Mouse (Mus musculus) small intestine, adult 2 months (tissue): ENCODE measurements around the gene Pex7. TPM values are rescaled to one million over a fixed set of nuclear protein-coding genes. Genes with fewer than 3 reads are reported as not detected.

ENCODE experiments used
- H3K27ac ChIP-seq: fragments of 200-500 bp; 2 replicates; pipeline ENCODE4 v1.5.1; 2012; ENCODE audit warnings: low read depth, low read length, control low read depth, inconsistent platforms; ENCODE audit not compliant: insufficient read depth
- H3K27me3 ChIP-seq: fragments of 200-500 bp; 2 replicates; pipeline ENCODE4 v1.6.1; 2012; ENCODE audit warnings: mild to moderate bottlenecking, moderate library complexity, low read length, inconsistent platforms; ENCODE audit not compliant: control insufficient read depth, insufficient read depth
- H3K36me3 ChIP-seq: fragments of 200-500 bp; 2 replicates; pipeline ENCODE4 v1.6.1; 2012; ENCODE audit warnings: mild to moderate bottlenecking, low read length, control low read depth, inconsistent platforms; ENCODE audit not compliant: control insufficient read depth, insufficient read depth
- H3K4me1 ChIP-seq: fragments of 200-500 bp; 2 replicates; pipeline ENCODE4 v1.6.1; 2012; ENCODE audit warnings: low read length, inconsistent platforms, mixed read lengths; ENCODE audit not compliant: control insufficient read depth, insufficient read depth, insufficient read length
- H3K4me3 ChIP-seq: fragments of 200-500 bp; 2 replicates; pipeline ENCODE4 v1.5.1; 2012; ENCODE audit warnings: low read depth, mild to moderate bottlenecking, control low read depth, inconsistent platforms, low read length, moderate library complexity
- CTCF ChIP-seq: fragments of 200-500 bp; IDR thresholded peaks from 2 replicates; pipeline ENCODE4 v1.5.1; 2012; ENCODE audit warnings: low read depth, mild to moderate bottlenecking, control low read depth, inconsistent platforms, low read length, moderate library complexity, mixed read lengths; ENCODE audit not compliant: insufficient replicate concordance, insufficient read length; ENCODE audit errors: extremely low read depth
- POLR2A ChIP-seq: fragments of 200-500 bp; IDR thresholded peaks from 2 replicates; pipeline ENCODE4 v1.6.1; 2012; ENCODE audit warnings: low read depth, mild to moderate bottlenecking, control low read depth, inconsistent platforms, low read length, moderate library complexity
- WGBS: fragments of 180-500 bp; shearing (Covaris S2); methylation state at CpG from one replicate; pipeline ENCODE4 v1.1.7; 2018; 5-methylcytosine and 5-hydroxymethylcytosine counted together
- polyA plus RNA-seq: library from polyadenylated mRNA; depleted of rRNA; stranded (reverse); fragments of >200 nt; gene quantifications from 2 replicates; pipeline ENCODE4 v1.2.3, GENCODE M21; 2012; rRNA removed

Gene Pex7
- polyA plus RNA-seq, result 10.3 and 26.1 TPM in 2 replicates

DNA sequence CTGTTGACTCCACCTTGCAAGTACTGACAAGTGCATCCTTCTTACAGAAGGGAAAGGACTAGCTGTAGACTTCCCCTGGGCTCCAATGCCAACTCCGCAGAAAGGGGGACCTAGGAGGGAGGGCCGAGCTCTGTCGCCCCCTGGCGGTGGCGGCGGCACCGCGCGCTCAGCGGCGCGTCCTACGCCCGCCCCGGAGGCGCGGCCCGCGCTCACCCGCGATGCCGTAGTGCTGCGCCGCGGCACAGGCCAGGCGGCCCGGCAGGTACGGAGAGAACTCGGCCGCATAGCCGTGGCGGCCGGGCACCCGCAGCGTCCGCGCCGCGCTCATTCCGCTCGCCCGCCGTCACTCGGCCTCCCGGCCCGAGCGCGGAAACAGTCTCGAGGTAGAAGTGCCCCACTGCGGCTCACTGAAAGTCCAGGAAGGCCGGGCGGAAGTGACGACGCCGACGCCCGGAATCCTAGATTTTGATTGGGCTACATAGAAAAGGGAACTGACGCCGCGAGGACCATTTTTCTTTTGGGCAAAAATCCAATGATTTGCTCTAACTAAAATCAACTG, at the start of gene Pex7:
Gene Pex7 (minus strand): TSS at position 444 of the 559 bp plus-strand sequence.
- H3K36me3 ChIP-seq, result peaks cover 1% of the 10 kb centered on the region; the same call in 1 of the 2 replicates
- H3K27me3 ChIP-seq, result no peaks in the 10 kb centered on the region
- TF ChIP-seq CTCF, result peak; percentile 99
- TF ChIP-seq POLR2A, result peak; percentile 45; the same call in 1 of the 2 replicates
- no peaks in the 10 kb centered on the region; the same call in 1 of the 2 replicates for H3K4me1 ChIP-seq
- H3K4me3 ChIP-seq, result peak within 1 kb of the TSS; percentile 88
- under 1% methylated on average over 60 of the region's 60 CpGs for WGBS
- peak within 1 kb of the TSS; percentile 97 for H3K27ac ChIP-seq

DNA sequence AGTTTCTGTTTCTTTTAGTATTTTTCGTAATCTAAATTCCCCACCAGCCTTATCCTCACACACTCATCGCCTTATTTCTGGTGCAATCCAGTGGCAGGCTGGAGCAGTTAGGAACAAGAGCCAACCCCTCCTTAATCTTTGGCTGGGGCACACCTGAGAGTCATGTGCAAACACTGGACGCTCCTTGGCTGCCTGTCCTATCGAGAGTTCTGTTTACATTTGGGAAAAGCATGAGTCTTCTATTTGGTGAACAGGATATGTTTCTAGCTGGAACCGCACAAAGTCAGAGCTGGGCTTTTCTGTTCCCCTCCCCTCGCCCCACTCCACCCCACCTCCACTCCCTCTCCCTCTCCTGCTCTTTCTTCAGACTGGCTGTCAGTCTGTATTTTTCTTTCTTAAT, 49.3 kb upstream of the Pex7 start:
- Histone ChIP-seq H3K4me1 (peaks cover 16% of the 10 kb centered on the region; the same call in 1 of the 2 replicates), H3K27me3 (no peaks in the 10 kb centered on the region), H3K36me3 (no peaks in the 10 kb centered on the region), H3K4me3 (no peak overlapping the region), H3K27ac (no peak overlapping the region)
- TF ChIP-seq CTCF, result no peak
- 18% methylated on average over 6 of the region's 6 CpGs for WGBS

DNA sequence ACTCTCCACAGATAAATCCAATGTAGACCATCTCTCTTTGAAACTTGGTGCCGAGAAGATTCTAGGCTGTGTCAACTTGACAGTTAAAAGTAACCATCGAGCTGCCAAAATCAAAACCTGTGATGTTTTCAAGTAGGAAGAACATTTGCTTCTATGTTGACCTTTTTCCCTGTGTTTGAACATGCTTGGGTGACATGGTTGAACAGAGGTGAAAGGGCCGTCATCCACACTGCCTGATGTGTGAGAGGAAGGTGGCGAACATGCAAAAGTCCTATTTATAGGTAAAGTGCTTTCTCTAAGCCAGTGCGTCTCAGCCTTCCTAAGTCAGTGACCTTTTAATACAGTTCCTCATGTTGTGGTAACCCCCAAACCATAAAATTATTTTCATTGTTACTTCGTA, 48.3 kb upstream of the Pex7 start:
- WGBS, result 90% methylated on average over 6 of the region's 6 CpGs
- H3K4me1 ChIP-seq, result peaks cover 16% of the 10 kb centered on the region; the same call in 1 of the 2 replicates
- TF ChIP-seq POLR2A, result no peak
- no peak for TF ChIP-seq CTCF
- H3K27me3 ChIP-seq, result no peaks in the 10 kb centered on the region
- no peak overlapping the region for H3K4me3 ChIP-seq
- no peaks in the 10 kb centered on the region for H3K36me3 ChIP-seq
- no peak overlapping the region for H3K27ac ChIP-seq

DNA sequence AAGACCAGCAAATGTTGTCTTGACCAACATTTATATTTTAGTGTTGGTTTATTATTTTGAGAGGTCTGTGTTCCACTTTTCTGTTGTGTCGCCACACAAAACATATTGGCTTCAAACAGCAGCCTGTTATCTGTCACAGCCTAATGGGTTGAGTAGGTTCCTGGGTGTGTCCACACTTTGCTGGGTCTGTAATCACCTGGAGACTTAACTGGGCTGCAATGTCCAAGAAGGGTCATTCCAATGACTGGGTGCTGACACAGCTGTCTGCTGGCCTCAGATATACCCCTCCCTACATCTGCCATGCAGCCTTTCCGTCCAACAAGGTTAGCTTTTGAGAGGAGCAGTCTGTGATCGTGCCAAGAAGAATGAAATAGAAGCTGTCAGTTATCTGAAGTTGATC, 47.1 kb upstream of the Pex7 start:
- 56% methylated on average over 3 of the region's 3 CpGs for WGBS
- no peak overlapping the region for H3K27ac ChIP-seq

DNA sequence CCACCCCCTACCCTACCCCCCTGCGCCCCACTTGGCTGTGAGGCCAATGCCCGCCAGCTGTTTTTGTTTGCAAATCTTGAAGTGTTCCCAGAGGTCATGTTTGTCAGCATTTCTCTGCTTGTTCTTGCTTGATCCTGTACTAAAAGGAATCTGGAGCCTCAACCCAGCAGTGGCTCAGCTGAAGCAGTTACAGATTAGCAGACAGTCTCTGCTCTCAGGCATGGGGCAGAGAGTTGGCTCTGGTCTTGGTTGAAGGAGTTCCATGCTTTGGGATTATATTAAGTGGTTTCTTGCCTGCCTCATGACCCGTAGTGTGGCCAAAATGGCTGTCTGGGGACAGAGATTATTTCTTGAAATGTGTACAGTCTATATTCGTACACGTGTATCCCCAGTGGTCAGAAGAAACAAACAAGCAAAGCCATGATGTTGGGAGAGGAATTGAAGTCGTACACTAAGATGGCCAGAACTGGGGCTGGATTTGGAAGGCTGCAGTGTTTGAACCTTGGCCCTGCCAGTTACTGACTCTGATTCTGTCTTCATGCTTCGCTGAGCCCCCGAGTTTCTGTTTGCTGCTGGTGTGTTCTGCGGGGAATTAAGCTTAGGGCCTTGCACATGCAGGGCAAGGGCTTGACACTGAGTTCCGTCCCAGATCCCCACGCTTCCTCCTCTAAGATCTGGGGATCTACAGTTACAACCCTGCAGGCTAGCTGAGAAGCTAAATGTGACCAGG, 45.7 kb upstream of the Pex7 start:
- H3K4me3 ChIP-seq, result no peak overlapping the region
- 79% methylated on average over 11 of the region's 11 CpGs for WGBS
- H3K27ac ChIP-seq, result no peak overlapping the region
- H3K27me3 ChIP-seq, result no peaks in the 10 kb centered on the region
- peaks cover 16% of the 10 kb centered on the region; the same call in 1 of the 2 replicates for H3K4me1 ChIP-seq
- H3K36me3 ChIP-seq, result no peaks in the 10 kb centered on the region
- no peak for TF ChIP-seq POLR2A
- no peak for TF ChIP-seq CTCF

More for the DNA sequence above, 47.1 kb upstream of the Pex7 start:
- peaks cover 16% of the 10 kb centered on the region; the same call in 1 of the 2 replicates for H3K4me1 ChIP-seq
- H3K27me3 ChIP-seq, result no peaks in the 10 kb centered on the region
- TF ChIP-seq CTCF (no peak), POLR2A (no peak)
- no peaks in the 10 kb centered on the region for H3K36me3 ChIP-seq
- H3K4me3 ChIP-seq, result no peak overlapping the region

DNA sequence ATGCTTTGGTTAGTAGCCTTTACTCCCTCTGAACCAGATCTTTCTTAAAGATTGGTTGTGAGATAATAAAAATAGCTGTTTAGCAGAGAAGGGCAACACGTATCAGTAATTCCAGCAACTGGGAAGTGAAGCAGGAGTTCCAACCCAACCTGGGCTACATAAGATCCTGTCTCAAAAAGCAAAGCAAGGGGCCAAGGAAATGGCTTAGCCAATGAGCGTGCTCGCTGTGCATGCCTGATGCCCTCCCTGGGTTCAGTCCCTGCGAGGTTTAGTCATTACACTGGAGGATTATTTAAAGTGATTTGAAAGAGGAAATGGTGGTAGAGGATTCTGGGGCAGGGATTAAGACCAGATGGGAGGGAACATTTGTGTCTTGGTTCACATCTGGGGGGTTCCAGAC, 41.6 kb upstream of the Pex7 start:
- Histone ChIP-seq H3K4me3 (no peak overlapping the region), H3K27ac (no peak overlapping the region), H3K27me3 (no peaks in the 10 kb centered on the region), H3K4me1 (peaks cover 6% of the 10 kb centered on the region; the same call in 1 of the 2 replicates), H3K36me3 (no peaks in the 10 kb centered on the region)
- WGBS, result 86% methylated on average over 4 of the region's 4 CpGs
- TF ChIP-seq CTCF (no peak), POLR2A (no peak)

DNA sequence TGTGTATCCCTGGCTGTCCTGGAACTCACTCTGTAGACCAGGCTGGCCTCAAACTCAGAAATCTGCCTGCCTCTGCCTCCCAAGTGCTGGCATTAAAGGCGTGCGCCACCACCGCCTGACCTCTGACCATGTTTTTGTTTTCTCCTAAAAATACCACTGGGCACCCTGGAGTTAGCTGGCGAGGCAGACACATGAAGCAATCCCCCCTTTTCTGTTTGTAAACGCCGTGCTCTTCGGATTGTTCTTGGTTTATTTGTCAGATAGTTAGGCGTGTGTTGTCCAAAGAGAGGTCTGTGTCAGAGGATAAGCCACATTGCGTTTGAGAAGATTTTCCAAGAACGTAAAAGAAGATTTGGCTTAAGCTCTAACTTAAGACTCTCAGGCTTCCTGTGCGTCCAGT, 40.9 kb upstream of the Pex7 start:
- Histone ChIP-seq H3K27me3 (no peaks in the 10 kb centered on the region), H3K27ac (no peak overlapping the region), H3K4me3 (no peak overlapping the region), H3K4me1 (peaks cover 4% of the 10 kb centered on the region; the same call in 1 of the 2 replicates), H3K36me3 (no peaks in the 10 kb centered on the region)
- 97% methylated on average over 11 of the region's 11 CpGs for WGBS
- TF ChIP-seq POLR2A (no peak), CTCF (no peak)
